Mouse (Mus musculus): ENCODE results near the gene Unc5c.

DNA sequence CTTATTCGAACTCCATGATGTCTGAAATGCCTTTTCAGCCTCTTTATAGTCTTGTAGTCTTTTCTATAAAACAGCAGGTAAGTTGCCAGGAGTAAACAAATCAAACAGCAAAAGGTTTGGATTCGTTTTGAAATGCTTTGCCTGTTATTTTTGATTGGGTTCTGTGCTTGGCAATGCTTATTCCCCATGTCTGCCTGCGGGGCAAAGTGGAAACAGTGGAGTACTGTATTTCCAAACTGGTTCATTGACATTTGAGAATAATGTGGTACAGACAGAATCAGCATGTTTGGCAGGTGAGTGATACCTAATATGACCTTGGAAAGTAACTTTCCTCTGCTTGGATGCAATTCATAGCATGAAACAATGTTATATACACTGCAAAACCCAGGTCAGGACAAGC, 292.2 kb downstream of the Unc5c start:
- TF ChIP-seq TAL1 (IDR thresholded peaks at IDR 0.05; ENCODE audit: low read length) (no peak), NELFE (IDR thresholded peaks at IDR 0.05; ENCODE audit: low read depth, low read length) (no peak), ZC3H11A (IDR thresholded peaks at IDR 0.05; ENCODE audit: low read depth, low read length) (no peak), RCOR1 (IDR thresholded peaks at IDR 0.05; ENCODE audit: low read depth, low read length) (no peak)
